Mouse (Mus musculus): Measurements from ENCODE around the gene Mtr. TPM values are rescaled to one million over a fixed set of nuclear protein-coding genes. Genes with fewer than 3 reads are reported as not detected.

The Mtr gene
- 10 to 100 TPM; 14.4 to 14.9 TPM for polyA plus RNA-seq (2017; shearing (Covaris generic))

DNA sequence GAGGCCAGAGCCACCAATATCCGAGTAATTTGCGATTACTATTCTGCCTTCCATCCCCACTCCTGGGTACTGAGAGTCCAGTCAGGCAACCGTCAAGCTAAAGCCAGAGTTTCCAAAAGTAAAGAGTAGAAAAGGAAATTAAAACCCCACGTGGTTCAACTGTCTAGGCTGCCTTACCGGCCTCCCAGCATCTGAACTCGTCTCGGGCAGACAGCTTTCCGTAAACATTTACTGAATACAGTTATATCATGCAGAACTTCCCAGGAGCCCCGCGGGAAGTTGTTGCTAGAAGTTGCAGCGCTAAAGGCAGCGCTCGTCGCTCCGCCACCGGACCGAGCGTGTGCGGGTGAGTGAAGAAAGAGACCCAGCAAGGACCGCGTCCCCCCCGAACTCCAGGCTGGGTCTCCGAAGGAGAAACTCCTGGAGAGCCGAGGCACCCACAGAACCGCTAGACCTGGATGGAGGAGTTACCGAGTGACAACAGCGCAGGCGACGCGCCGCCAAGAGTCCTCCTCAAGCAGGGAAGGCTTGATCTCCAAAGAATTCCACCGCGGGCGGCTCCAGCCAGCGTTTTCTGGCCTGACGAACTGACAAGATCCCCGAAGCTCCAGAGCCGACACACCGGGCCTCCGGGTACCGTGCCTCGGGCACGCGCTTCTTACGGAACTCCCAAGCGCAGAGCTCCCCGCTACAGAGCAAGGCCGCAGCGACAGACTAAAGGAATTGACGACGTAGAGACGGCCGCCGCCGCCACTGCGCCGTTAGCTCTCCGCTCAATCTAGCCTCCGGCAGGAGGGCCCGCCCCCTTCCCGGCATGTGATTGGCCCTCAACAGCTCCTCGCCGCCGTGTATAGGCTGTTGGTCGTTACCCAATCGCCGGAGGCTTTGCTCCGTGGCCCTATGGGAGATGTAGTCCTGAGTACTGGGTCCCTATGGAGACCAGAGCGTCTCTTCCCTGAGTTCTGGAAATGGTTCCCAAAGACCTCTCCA, at the start of gene Mtr:
Gene Mtr (minus strand): TSS at position 723 of the 990 bp plus-strand sequence.
- peak; percentile 100 for ATAC-seq

DNA sequence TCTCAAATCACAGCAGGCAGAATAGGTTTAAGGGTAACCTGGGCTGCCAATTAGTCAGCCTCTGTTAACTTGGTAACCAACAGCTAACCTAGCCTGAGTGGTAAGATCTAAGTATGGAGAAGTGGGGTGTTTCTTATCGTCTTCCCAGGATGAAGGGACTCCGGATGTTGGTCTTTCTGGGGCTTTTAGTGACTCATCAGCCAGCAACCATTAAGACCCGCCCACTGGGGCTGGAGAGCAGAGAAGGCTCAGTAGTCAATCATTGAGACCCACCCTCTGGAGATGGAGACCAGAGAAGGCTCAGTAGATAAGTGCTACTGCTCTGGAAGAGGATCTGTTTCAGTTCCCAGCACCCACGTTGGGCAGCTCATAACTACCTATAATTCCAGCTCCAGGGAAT, 49.4 kb upstream of the Mtr start:
- ATAC-seq: no peak

DNA sequence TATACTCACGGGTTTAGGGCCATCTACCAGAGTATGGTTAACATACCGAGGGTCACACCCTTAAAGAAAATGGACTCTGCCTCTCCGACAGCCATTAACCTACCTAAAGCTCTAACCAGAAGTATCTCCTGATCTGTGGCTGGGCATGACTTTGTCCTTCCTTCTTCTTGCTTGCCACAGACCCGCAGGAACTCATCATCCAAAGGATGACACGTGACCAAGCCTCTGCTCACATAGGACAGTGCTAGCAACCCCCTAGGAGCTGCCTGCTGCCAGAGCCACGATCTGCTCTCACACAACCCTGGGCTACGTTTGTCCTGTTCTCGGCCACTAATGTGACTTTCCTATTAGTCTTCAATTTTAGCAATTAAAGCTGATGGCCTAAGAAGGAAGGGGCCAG, 47.6 kb upstream of the Mtr start:
- ATAC-seq: no peak

DNA sequence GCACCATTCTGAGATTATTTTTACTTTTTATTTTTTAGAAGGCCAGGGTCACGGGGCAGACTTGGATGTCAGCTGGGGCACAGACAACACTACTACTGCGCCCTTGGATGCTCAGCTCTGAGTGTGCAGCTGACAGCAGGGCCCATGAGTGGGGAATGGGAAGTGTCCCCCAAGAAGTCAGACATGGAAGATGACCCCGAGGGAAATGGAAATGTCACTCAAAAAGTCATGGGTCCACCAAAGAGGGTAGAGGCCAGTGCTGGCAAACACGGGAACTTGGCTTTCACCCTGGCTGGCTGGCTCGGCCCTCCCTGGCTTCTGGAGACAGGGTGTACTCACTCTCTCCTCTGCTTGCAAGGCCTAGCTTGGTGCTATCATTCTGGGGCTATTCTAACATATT, 47.1 kb upstream of the Mtr start:
- ATAC-seq: no peak

DNA sequence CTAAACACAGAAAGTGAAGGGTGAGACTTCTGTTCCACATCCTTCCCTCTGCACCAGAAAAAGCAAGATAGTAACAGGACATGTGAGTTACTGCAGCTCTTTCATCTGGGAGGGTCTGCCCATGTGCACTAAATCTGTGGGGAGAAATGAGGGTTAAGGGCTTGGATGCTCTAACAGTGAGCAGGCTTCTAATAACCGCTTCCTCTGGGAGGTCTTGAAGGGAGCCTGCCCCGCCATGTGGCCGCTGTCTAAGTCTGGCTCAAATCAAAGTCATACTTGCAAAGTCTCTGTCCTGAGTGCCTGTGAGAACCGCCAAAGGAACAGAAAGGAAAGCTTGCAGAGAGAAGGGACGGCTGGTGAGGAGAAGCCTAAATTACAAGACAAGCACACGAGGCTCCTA, 39.9 kb upstream of the Mtr start:
- no peak for ATAC-seq

DNA sequence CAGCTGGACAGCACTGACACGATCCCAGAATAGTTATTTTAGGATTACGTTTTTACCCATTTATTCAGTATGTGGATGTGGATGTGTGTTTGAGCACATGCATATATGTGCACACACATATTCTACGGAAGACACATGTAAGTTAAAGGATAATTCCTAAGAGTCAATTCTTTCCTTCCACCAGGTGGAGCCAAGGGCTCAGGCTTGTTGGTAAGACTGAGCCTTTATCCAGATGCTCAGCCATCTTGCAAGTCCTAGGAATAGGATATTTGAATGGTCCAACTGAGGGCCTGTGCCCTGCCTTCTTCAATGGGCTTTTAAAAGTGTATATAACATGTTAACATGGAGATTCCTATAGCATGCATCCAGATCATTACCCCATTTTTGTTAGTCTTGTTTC, 38.8 kb upstream of the Mtr start:
- no peak for ATAC-seq

DNA sequence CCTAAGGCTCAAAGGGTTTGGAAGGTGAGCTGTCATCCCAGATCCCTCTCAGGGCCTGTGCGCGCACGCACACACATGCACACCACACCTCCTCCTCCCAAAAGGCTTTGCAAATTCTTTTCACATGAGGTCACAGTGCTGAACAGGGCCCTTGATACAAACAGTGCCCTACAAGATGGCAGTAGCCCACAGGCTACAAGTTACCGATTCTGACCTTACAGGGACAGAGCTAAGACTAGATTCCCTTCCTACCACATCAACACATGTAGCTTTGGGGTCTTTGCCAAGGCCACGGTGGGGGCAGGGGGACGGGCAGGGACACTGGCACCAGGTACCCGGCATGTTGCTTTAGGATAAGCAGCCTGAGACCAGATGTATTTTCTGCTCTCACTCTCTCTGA, 35.9 kb upstream of the Mtr start:
- no peak for ATAC-seq

DNA sequence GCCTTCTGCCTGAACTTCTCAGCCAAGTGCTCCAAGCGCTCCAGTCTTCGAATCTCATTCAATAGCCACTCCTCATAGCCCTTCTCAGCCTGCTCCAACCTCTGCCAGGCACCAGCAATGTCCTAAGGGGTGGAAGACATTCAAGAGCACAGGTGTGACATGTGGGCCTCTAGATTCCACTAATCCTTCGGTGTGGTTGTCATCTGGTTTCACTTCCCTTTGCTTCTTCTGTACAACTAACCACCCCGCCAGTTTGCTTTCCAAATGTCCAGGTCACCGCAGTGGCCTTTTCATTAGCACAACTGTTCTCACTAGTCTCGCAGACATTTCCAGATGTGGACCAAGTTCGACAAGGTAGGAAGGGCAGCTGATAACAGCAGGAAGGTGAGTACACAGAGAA, 32.8 kb upstream of the Mtr start:
- no peak for ATAC-seq

DNA sequence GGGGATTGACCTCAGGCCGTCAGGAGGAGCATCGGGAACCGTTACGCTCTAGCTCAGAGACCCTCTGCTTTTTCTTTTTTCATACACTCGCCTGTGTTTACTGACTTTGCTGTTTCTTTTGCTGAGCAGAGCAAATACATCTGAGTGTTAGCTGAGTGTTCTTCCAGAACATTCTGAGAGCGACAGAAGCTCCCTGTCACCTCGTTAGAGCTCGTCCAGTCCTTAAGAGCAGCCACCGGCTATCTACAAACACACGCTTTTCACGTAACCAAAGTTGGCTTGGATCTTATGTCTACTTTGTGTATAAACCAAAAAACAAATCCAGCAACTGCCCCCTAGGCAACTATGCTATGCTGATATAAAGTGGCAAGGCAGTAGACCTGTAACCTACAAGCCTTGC, 26.6 kb upstream of the Mtr start:
- no peak for ATAC-seq

DNA sequence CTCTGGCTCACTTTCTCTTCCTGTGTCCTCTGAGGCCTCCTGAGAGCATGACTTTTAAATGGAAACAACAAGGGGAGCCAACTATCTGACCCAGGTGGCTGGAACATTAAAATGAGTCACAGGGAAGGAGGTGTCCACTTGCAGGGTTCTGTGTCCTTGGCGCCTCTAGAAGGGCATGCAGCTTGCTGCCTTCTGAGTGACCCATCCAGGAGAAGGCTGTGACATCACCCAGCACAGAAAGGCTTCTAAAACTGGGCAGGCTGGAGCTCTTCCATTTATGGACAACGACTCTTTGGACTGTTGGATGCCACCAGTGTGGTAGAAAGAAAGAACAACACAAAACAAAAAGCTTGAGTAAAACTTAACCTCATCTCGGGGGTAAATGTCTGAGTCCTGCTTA, 25.9 kb upstream of the Mtr start:
- no peak for ATAC-seq

DNA sequence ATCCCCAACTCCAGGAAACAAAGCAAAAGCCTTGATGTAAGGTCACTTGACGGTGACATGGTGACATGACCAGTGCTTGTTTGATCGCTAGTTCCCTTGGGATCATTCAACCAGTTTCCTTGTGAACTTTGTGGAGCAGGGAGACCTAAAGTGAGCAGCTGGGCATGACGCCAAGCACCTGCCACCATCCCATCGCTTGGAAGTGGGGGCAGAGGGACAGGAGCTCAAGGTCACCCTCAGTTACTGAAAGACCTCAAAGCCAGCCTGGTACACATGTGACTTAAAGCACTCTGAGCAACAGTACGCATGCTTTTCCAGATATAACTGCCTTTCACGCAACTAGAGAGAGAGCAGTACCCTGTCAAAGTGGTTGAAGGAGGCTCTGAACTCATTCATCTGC, 16.8 kb upstream of the Mtr start:
- no peak for ATAC-seq

DNA sequence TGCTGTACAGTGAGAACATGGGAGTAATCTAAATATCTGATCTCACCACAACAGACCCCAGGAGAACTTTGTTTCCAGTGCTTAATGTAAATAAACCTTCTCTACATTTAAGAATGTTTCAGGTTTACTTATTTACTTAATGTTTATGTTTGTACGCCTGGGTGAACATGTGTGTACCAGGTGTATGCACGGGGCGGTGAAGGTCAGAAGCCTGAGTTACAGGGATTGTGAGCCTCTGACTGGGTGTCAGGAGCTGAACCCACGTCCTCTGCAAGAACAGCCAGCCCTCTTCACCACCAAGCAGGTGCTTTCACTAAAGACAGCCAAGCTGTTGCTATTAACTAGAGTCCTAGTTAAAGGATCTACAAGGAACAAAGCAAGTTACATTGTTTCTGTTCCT, 16.3 kb upstream of the Mtr start:
- no peak for ATAC-seq

DNA sequence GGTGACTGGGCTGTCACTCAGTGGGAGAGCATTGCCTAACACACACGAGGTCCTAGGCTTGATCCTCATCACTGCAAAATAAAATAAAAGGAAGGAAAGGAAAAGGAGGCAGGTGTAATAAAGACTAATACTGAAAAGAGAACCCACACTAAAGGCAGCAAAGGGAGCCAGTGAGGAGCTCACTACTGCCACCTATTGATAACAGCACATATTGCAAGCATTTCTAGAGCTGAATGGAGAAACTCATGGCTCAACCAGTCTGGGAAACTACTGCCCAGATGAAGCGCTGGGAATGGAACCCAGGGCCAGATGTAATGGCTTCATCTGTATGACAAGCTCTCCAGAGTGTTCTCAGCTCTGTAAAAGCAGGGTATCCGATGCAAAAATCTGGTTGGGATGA, 15.0 kb upstream of the Mtr start:
- ATAC-seq: no peak

DNA sequence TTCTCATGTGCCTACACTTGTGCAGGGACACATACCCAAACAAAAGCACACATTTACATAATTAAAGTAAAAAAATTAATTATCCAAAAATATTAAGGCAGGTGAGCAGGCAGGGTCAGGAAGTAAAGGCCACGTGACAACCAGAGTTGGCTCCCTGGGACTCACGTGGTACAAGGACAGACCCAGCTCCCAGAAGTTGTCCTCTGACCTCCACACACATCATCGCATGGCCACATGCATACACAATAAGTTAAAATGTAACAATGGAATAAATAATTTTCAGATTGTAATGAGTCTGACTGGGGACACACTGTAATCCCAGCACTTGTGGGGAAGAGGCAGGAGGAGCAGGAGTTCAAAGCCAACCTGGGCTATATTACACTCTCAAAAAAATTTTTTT, 10.1 kb upstream of the Mtr start:
- no peak for ATAC-seq

DNA sequence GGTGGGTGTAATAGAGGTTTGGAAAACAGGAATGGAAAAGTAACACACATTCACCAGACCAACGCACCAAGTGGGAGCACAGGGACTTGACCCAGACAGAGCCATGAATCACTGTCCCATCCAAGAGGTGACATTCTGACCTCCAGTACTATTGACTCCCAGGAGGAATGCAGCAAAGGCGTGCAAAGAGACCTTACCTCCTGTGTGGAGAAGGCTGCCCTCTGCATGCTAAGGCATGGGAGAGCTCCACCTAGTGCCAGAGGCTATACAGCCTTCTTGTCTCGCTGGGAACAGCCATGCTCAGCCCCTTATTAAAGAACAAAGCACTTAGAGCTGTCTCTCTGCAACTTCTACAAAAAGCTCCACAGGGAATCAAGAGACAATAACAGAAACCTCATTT, 9.2 kb upstream of the Mtr start:
- no peak for ATAC-seq

DNA sequence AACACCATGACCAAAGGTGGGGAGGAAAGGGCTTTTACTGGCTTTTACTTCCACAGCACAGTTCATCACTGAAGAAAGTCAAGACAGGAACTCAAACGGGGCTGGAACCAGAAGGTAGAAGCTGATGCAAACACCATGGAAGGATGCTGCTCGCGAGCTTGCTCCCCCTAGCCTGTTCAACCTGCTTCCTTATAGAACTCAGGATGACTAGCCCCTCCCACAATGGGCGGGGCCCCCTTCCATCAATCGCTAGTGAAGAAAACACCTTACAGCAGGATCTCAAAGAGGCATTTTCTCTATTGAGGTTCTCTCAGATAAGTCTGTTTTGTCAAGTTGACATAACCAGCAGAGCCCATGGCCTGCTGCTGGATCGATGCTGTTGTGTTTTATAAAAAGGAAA, 6.1 kb upstream of the Mtr start:
- no peak for ATAC-seq

DNA sequence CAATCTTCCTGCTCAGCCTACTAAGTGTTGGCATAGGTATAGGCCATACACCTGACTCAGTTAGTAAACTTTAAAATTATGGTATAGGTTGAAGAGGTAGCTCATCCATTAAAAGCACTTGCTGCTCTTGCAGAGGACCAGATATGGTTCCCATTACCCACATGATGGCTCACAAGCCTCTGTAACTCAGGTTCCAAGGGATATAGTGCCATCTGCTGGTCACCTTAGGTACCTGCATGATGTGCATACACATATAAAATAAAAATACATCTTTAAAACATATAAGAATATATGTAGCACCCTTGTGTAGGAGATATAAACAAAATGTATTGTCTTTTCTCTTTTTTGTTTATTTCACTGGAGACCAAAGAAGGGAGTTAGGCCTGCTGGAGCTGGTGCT, 3.6 kb upstream of the Mtr start:
- no peak for ATAC-seq

DNA sequence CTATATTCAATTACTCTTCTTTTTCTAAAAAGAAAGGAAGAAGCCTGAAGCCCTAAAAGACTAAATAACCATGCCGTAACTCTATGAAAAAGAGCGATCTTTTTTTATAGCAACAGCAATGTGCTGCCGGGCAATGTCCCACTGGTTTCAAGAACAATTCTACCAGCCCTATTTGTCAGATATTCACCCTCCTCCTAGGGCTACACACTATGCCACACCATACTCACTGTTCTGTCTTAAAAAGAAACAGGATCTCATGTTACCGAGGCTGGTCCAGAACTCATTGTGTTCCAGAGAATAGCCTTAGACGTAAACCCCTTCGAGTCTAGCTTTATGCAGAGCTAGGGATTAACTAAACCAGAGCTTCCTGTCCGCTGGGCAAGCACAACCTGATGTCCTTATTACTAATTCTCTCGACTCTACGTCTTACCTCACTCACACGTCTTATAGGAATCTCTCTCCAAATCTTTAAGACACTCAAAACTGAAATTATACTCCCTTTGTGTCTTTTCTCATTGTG, 982 bp downstream of the Mtr start:
- no peak for ATAC-seq

DNA sequence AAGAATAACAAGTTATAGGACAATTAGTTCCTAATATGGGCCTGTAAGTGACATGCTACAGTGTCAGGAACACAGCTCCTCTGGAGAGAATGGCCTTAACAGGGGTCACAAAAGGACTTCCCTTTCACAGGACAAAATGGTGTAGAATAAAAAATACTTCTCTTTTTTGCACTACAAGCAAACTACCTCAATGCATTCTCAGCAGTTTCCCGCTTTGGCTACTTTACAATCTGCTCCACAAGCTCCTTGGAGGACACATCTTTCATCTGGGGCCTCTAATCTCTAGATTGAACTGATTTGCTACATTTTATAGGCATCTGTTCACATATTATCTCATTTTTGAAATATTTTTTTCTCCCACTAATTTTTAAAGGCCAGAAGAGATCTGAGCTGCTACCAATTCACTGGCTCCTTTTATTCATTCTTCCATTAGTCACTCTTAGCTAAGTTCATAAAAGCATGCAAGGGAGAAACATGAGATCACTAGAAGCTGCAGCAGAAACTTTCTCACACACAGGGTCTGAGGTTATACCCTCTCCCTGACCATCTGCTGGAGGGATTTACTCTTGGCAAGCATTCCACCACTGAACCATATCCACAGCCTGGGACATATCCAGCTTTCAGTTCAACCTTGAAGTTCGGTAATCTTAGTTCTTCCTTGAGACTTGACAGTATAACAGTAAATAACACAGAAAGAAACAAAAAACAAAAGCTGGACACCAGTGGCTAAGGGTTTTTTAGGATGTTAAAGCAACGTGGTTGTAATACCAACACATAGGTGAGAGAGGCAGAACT, 1.8 kb downstream of the Mtr start:
- no peak for ATAC-seq

DNA sequence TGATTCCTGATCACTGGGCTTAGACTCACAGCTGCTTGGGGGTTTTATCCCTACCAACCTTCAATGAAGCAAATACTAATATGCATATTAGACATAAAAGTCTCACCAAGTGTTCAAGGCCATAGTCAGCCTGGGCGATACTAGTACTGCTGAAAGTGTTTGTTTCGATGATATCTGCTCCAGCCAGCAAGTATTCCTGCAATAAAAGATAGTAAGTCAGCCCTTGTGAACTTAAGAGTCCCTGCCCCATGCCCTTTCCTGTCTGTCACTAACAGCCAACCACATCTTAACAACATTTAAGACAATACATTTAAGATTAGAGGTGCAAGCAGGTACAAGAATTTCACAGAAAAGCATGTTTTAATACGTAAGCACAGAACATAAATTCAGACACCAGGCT, 7.4 kb downstream of the Mtr start:
- no peak for ATAC-seq

DNA sequence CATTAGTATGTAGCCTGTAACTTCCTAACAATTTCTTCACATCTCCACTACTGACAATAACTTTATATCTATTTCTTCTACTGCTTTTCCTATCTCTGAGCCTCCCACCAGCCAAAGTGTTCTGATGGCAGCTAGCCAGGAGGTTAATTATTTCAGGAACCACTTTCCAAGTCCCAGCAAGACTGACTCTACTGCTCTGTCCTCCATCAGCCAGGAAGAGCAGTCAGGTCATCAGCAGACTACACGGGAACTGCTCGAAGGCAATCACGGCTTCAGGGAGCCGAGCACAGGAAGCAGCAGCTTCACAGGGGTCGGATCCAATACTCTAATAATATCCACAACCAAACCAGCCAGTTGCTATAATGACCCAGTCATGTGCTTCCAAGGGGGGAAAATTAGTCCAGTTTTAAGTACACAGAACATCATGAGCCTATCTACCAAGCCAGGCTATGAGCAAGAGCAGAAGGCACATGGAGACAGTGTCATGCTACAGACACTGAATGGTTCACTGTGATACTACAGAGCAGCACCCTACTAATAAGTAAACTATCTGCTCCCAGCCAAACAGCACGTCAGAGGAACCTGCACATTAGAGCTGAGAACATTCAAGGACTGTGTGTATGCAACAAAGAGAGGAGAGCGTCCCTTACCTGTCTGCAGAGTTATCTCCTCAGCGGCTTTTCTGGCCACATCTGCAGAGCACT, 8.6 kb downstream of the Mtr start:
- no peak for ATAC-seq

DNA sequence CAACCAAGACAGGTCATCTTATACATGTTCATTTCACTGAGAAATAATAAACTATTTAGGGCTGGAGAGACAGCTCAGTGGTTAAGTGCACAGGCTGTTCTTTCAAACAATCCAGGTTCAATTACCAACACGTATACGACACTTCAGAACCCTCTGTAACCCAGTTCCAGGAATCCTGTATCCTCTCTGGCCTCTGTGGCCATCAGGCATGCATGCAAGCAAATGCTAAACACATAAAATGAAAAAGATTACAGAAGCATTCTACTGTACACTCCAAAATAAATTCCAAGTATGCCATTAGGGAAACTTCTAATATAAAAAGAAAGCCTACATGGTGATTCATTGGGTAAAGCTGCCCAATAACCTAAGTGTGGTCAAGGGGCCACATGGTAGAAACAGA, 12.0 kb downstream of the Mtr start:
- ATAC-seq: no peak

DNA sequence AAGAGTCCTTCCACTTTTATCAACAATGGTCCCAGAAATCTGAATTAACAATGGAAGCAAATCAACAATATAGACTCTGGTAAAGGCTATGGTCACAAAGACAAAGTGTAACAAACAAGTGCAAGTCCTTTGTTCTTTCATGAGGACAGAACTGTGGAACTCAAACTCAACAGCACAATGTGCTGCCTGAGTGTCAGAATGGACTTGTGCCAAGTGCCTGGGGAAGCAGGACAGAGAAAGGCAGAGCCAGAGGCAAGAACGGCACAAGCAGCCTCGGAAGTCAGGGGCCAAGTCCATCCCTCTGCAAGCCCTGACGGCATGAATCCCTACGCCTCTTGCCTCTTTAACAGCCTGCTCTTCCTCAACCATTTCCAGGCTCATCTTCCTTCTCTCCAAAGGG, 13.9 kb downstream of the Mtr start:
- ATAC-seq: no peak

Data from activated CD4-positive, CD25-positive, alpha-beta regulatory T cell, adult 4 months (primary cell).